Mouse (Mus musculus) monocyte, adult 59 days (primary cell): ENCODE data around the gene Arhgap8. TPM values are rescaled to one million over a fixed set of nuclear protein-coding genes. Genes with fewer than 3 reads are reported as not detected.

ENCODE experiments used
- total RNA-seq, 2 experiments: library from RNA; stranded (reverse); gene quantifications; one replicate each; pipeline ENCODE4 v1.2.4; 2023

The Arhgap8 gene
- total RNA-seq, result not detected

GRCm38 (mm10) chr15:84719791-84720190, at the start of gene Arhgap8:
TSS of gene Arhgap8 (plus strand) at chr15:84720052.

Other genes with a start within 250 kb of the Arhgap8 start
- 1 to 10 TPM; 4.7 to 5.4 TPM for gene Rtl6, start 162.2 kb upstream of the Arhgap8 start, total RNA-seq
- gene Prr5, start 50.4 kb upstream of the Arhgap8 start, total RNA-seq, result 1 to 10 TPM; 6.3 to 6.4 TPM
- 1 to 10 TPM; 1.9 to 4.0 TPM for gene Phf21b, start 136.0 kb downstream of the Arhgap8 start, total RNA-seq
- gene Gm29666, start 200.0 kb downstream of the Arhgap8 start, total RNA-seq, result under 1 TPM; 0.18 to 0.24 TPM
- gene Nup50, start 203.4 kb downstream of the Arhgap8 start, total RNA-seq, result 10 to 100 TPM; 29.9 to 32.0 TPM